Mouse (Mus musculus): ENCODE measurements around the gene Il4ra. TPM values are rescaled to one million over a fixed set of nuclear protein-coding genes. Genes with fewer than 3 reads are reported as not detected.

The Il4ra gene
- polyA plus RNA-seq, 1 experiment from 2014 or later, result 5.6 TPM

- 68% methylated on average over 4 of the region's 4 CpGs for WGBS
- no peak for ATAC-seq
Observed at GRCm38 (mm10) chr7:125625219-125625618, 73.3 kb downstream of the Il4ra start.

GRCm38 (mm10) chr7:125625829-125626228, 73.9 kb downstream of the Il4ra start:
- 64% methylated on average over 7 of the region's 7 CpGs for WGBS
- Histone ChIP-seq H3K4me2 (ENCODE audit: low read length) (no peak overlapping the region), H3K9me3 (ENCODE audit: control insufficient read depth, low read length) (peaks cover 5% of the 10 kb centered on the region), H3K27ac (ENCODE audit: low read depth, low read length) (no peak overlapping the region), H3K36me3 (ENCODE audit: control insufficient read depth, insufficient read depth, low read length) (no peaks in the 10 kb centered on the region), H3K9ac (ENCODE audit: low read depth, low read length) (no peak overlapping the region), H3K4me3 (ENCODE audit: low read length) (no peak overlapping the region), H3K4me1 (ENCODE audit: control insufficient read depth, insufficient read depth, low read depth, low read length) (no peaks in the 10 kb centered on the region), H3K27me3 (replicated peaks; ENCODE audit: control insufficient read depth, insufficient read depth, low read length) (no peaks in the 10 kb centered on the region)
- ATAC-seq, result no peak

More at GRCm38 (mm10) chr7:125625219-125625618, 73.3 kb downstream of the Il4ra start:
- no peak overlapping the region for H3K9ac ChIP-seq (ENCODE audit: low read depth, low read length)
- no peak overlapping the region for H3K27ac ChIP-seq (ENCODE audit: low read depth, low read length)
- H3K4me2 ChIP-seq (ENCODE audit: low read length), result no peak overlapping the region
- H3K4me1 ChIP-seq (ENCODE audit: control insufficient read depth, insufficient read depth, low read depth, low read length), result no peaks in the 10 kb centered on the region
- H3K27me3 ChIP-seq (replicated peaks; ENCODE audit: control insufficient read depth, insufficient read depth, low read length), result no peaks in the 10 kb centered on the region
- H3K9me3 ChIP-seq (ENCODE audit: control insufficient read depth, low read length), result peaks cover 5% of the 10 kb centered on the region
- no peak overlapping the region for H3K4me3 ChIP-seq (ENCODE audit: low read length)
- no peaks in the 10 kb centered on the region for H3K36me3 ChIP-seq (ENCODE audit: control insufficient read depth, insufficient read depth, low read length)

Other genes with a start within 250 kb of the Il4ra start
- gene Kdm8, start 107.4 kb upstream of the Il4ra start, polyA plus RNA-seq (2015; fragmentation: Nextera tagmentation; extraction: Ambion mirVana), result 5.2 TPM in 2 replicates
- 85.4 and 91.2 TPM in 2 replicates for gene Nsmce1, start 60.5 kb upstream of the Il4ra start, polyA plus RNA-seq (2015; fragmentation: Nextera tagmentation; extraction: Ambion mirVana)
- gene Il21r, start 51.3 kb downstream of the Il4ra start, polyA plus RNA-seq (2015; fragmentation: Nextera tagmentation; extraction: Ambion mirVana), result 0.50 TPM in 2 replicates
- gene Gtf3c1, start 155.7 kb downstream of the Il4ra start, polyA plus RNA-seq (2015; fragmentation: Nextera tagmentation; extraction: Ambion mirVana), result 23.0 and 28.5 TPM in 2 replicates
- gene D430042O09Rik, start 155.8 kb downstream of the Il4ra start, polyA plus RNA-seq (2015; fragmentation: Nextera tagmentation; extraction: Ambion mirVana), result 5.0 and 6.5 TPM in 2 replicates